Mouse (Mus musculus) hindbrain, embryonic 12.5 days (tissue): Measurements from ENCODE around the gene Mycl. TPM values are rescaled to one million over a fixed set of nuclear protein-coding genes. Genes with fewer than 3 reads are reported as not detected.

Experiments used
- ATAC-seq: fragments of 200-750 bp; cut with Nextera tagmentation; 2 replicates; pipeline ENCODE4 v1.8.0; 2017; ENCODE audit warnings: moderate TSS enrichment; ENCODE audit not compliant: low FRiP score
- H3K27ac ChIP-seq: fragments of 300-500 bp; sonication (generic); 2 replicates; pipeline ENCODE4 v1.5.1; 2016; ENCODE audit warnings: mild to moderate bottlenecking
- H3K27me3 ChIP-seq: fragments of 300-500 bp; sonication (generic); 2 replicates; pipeline ENCODE4 v1.6.1; 2016; ENCODE audit warnings: mild to moderate bottlenecking
- H3K36me3 ChIP-seq: fragments of 300-500 bp; sonication (generic); 2 replicates; pipeline ENCODE4 v1.6.1; 2016; ENCODE audit warnings: mild to moderate bottlenecking
- H3K4me1 ChIP-seq: fragments of 300-500 bp; sonication (generic); 2 replicates; pipeline ENCODE4 v1.6.1; 2016
- H3K4me2 ChIP-seq: fragments of 300-500 bp; sonication (generic); replicated peaks from 2 replicates; pipeline ENCODE4 v1.6.1; 2016; ENCODE audit warnings: mild to moderate bottlenecking
- H3K4me3 ChIP-seq: fragments of 300-500 bp; sonication (generic); 2 replicates; pipeline ENCODE4 v1.5.1; 2016; ENCODE audit warnings: mild to moderate bottlenecking
- H3K9ac ChIP-seq: fragments of 300-500 bp; sonication (generic); 2 replicates; pipeline ENCODE4 v1.6.1; 2016; ENCODE audit warnings: mild to moderate bottlenecking, moderate library complexity
- H3K9me3 ChIP-seq: fragments of 300-500 bp; sonication (generic); replicated peaks from 2 replicates; pipeline ENCODE4 v1.6.1; 2016; ENCODE audit warnings: mild to moderate bottlenecking
- WGBS: fragments of 180-500 bp; shearing (Covaris S2); methylation state at CpG from one replicate; pipeline ENCODE4 v1.1.7; 2016; 5-methylcytosine and 5-hydroxymethylcytosine counted together
- polyA plus RNA-seq: library from polyadenylated mRNA; unstranded; fragments of >200 nt; fragmentation: Nextera tagmentation; extraction: Ambion mirVana; gene quantifications from 2 replicates; pipeline ENCODE4 v1.2.1, GENCODE M21; 2016

The Mycl gene
- polyA plus RNA-seq, 1 experiment from 2014 or later, result 103 TPM

GRCm38 (mm10) chr4:122962751-122963150, 32.7 kb upstream of the Mycl start:
- H3K4me2 ChIP-seq, result 0 out of 2 replicates have a peak overlapping the region, but pooled peaks have one; percentile 4
- peaks cover 2% of the 10 kb centered on the region for H3K36me3 ChIP-seq
- H3K4me1 ChIP-seq, result peaks cover 38% of the 10 kb centered on the region
- H3K4me3 ChIP-seq, result no peak overlapping the region
- WGBS, result 24% methylated on average over 8 of the region's 8 CpGs
- ATAC-seq, result peak; percentile 46; the same call in 1 of the 2 replicates
- H3K9me3 ChIP-seq, result no peaks in the 10 kb centered on the region
- peak overlapping the region; percentile 67 for H3K27ac ChIP-seq
- H3K27me3 ChIP-seq, result no peaks in the 10 kb centered on the region
- no peak overlapping the region for H3K9ac ChIP-seq

GRCm38 (mm10) chr4:122968106-122968505, 27.3 kb upstream of the Mycl start:
- Histone ChIP-seq H3K4me1 (peaks cover under 1% of the 10 kb centered on the region; the same call in 1 of the 2 replicates), H3K9ac (no peak overlapping the region), H3K4me2 (no peak overlapping the region), H3K36me3 (no peaks in the 10 kb centered on the region), H3K27ac (no peak overlapping the region), H3K27me3 (no peaks in the 10 kb centered on the region; the same call in 1 of the 2 replicates), H3K9me3 (no peaks in the 10 kb centered on the region), H3K4me3 (no peak overlapping the region)
- WGBS, result 81% methylated on average over 4 of the region's 4 CpGs
- ATAC-seq, result no peak

- Histone ChIP-seq H3K4me1 (no peaks in the 10 kb centered on the region), H3K9ac (no peak overlapping the region), H3K27ac (no peak overlapping the region), H3K4me2 (no peak overlapping the region), H3K27me3 (no peaks in the 10 kb centered on the region; the same call in 1 of the 2 replicates), H3K9me3 (no peaks in the 10 kb centered on the region), H3K36me3 (no peaks in the 10 kb centered on the region), H3K4me3 (no peak overlapping the region)
- 87% methylated on average over 4 of the region's 4 CpGs for WGBS
- no peak for ATAC-seq
These were observed 24.3 kb upstream of the Mycl start for GRCm38 (mm10) chr4:122971191-122971590.

GRCm38 (mm10) chr4:122971646-122972045, 23.8 kb upstream of the Mycl start:
- H3K27me3 ChIP-seq, result no peaks in the 10 kb centered on the region; the same call in 1 of the 2 replicates
- no peak overlapping the region for H3K9ac ChIP-seq
- H3K9me3 ChIP-seq, result no peaks in the 10 kb centered on the region
- no peak overlapping the region for H3K4me2 ChIP-seq
- no peak overlapping the region for H3K4me3 ChIP-seq
- no peak overlapping the region for H3K27ac ChIP-seq
- ATAC-seq, result no peak
- 76% methylated on average over 4 of the region's 4 CpGs for WGBS
- no peaks in the 10 kb centered on the region for H3K4me1 ChIP-seq
- H3K36me3 ChIP-seq, result no peaks in the 10 kb centered on the region

GRCm38 (mm10) chr4:122972056-122972455, 23.4 kb upstream of the Mycl start:
- 73% methylated on average over 8 of the region's 8 CpGs for WGBS
- no peaks in the 10 kb centered on the region for H3K9me3 ChIP-seq
- no peaks in the 10 kb centered on the region for H3K36me3 ChIP-seq
- no peak overlapping the region for H3K4me2 ChIP-seq
- no peak overlapping the region for H3K27ac ChIP-seq
- H3K4me1 ChIP-seq, result no peaks in the 10 kb centered on the region
- no peak for ATAC-seq
- no peaks in the 10 kb centered on the region; the same call in 1 of the 2 replicates for H3K27me3 ChIP-seq
- no peak overlapping the region for H3K9ac ChIP-seq
- H3K4me3 ChIP-seq, result no peak overlapping the region

GRCm38 (mm10) chr4:122974976-122975520, 20.4 kb upstream of the Mycl start:
- Histone ChIP-seq H3K9me3 (no peaks in the 10 kb centered on the region), H3K36me3 (no peaks in the 10 kb centered on the region), H3K4me2 (no peak overlapping the region), H3K4me3 (no peak overlapping the region), H3K9ac (no peak overlapping the region), H3K27ac (no peak overlapping the region), H3K4me1 (no peaks in the 10 kb centered on the region), H3K27me3 (no peaks in the 10 kb centered on the region; the same call in 1 of the 2 replicates)
- no peak for ATAC-seq
- 84% methylated on average over 5 of the region's 5 CpGs for WGBS

- 84% methylated on average over 4 of the region's 4 CpGs for WGBS
- H3K9ac ChIP-seq, result no peak overlapping the region
- H3K36me3 ChIP-seq, result no peaks in the 10 kb centered on the region
- no peak overlapping the region for H3K27ac ChIP-seq
- no peak overlapping the region for H3K4me3 ChIP-seq
- no peaks in the 10 kb centered on the region for H3K4me1 ChIP-seq
- no peaks in the 10 kb centered on the region; the same call in 1 of the 2 replicates for H3K27me3 ChIP-seq
- no peak for ATAC-seq
- H3K9me3 ChIP-seq, result no peaks in the 10 kb centered on the region
- no peak overlapping the region for H3K4me2 ChIP-seq
These were observed 18.6 kb upstream of the Mycl start for GRCm38 (mm10) chr4:122976885-122977284.

- no peaks in the 10 kb centered on the region for H3K36me3 ChIP-seq
- H3K27ac ChIP-seq, result no peak overlapping the region
- 89% methylated on average over 2 of the region's 2 CpGs for WGBS
- H3K9ac ChIP-seq, result no peak overlapping the region
- no peak for ATAC-seq
- no peak overlapping the region for H3K4me2 ChIP-seq
- peaks cover 15% of the 10 kb centered on the region for H3K27me3 ChIP-seq
- no peaks in the 10 kb centered on the region for H3K9me3 ChIP-seq
- H3K4me3 ChIP-seq, result no peak overlapping the region
- 0 out of 2 replicates have a peak, but pooled peaks cover 6% of the 10 kb centered on the region for H3K4me1 ChIP-seq
These were observed 16.6 kb upstream of the Mycl start for GRCm38 (mm10) chr4:122978850-122979249.

GRCm38 (mm10) chr4:122979826-122980225, 15.6 kb upstream of the Mycl start:
- Histone ChIP-seq H3K27me3 (peaks cover 22% of the 10 kb centered on the region), H3K4me3 (no peak overlapping the region), H3K4me1 (0 out of 2 replicates have a peak, but pooled peaks cover 6% of the 10 kb centered on the region), H3K9ac (no peak overlapping the region), H3K9me3 (no peaks in the 10 kb centered on the region), H3K27ac (no peak overlapping the region), H3K4me2 (no peak overlapping the region), H3K36me3 (no peaks in the 10 kb centered on the region)
- ATAC-seq, result no peak
- 84% methylated on average over 3 of the region's 3 CpGs for WGBS

GRCm38 (mm10) chr4:122980684-122981083, 14.8 kb upstream of the Mycl start:
- Histone ChIP-seq H3K4me3 (no peak overlapping the region), H3K4me1 (0 out of 2 replicates have a peak, but pooled peaks cover 6% of the 10 kb centered on the region), H3K27ac (no peak overlapping the region), H3K27me3 (peaks cover 22% of the 10 kb centered on the region), H3K36me3 (no peaks in the 10 kb centered on the region), H3K4me2 (no peak overlapping the region), H3K9me3 (no peaks in the 10 kb centered on the region), H3K9ac (no peak overlapping the region)
- no peak for ATAC-seq
- WGBS, result 87% methylated on average over 2 of the region's 2 CpGs

- H3K4me2 ChIP-seq, result no peak overlapping the region
- peaks cover 22% of the 10 kb centered on the region for H3K27me3 ChIP-seq
- no peaks in the 10 kb centered on the region for H3K9me3 ChIP-seq
- WGBS, result 88% methylated on average over 7 of the region's 7 CpGs
- H3K36me3 ChIP-seq, result no peaks in the 10 kb centered on the region
- no peak for ATAC-seq
- 0 out of 2 replicates have a peak, but pooled peaks cover 6% of the 10 kb centered on the region for H3K4me1 ChIP-seq
- no peak overlapping the region for H3K9ac ChIP-seq
- H3K4me3 ChIP-seq, result no peak overlapping the region
- H3K27ac ChIP-seq, result no peak overlapping the region
These were observed 14.2 kb upstream of the Mycl start for GRCm38 (mm10) chr4:122981238-122981637.

GRCm38 (mm10) chr4:122981930-122982329, 13.5 kb upstream of the Mycl start:
- Histone ChIP-seq H3K27me3 (peaks cover 22% of the 10 kb centered on the region), H3K4me2 (no peak overlapping the region), H3K4me3 (no peak overlapping the region), H3K4me1 (0 out of 2 replicates have a peak, but pooled peaks cover 6% of the 10 kb centered on the region), H3K9ac (no peak overlapping the region), H3K36me3 (no peaks in the 10 kb centered on the region), H3K27ac (no peak overlapping the region), H3K9me3 (no peaks in the 10 kb centered on the region)
- no peak for ATAC-seq
- WGBS, result 26% methylated on average over 3 of the region's 3 CpGs

GRCm38 (mm10) chr4:122982537-122982936, 12.9 kb upstream of the Mycl start:
- Histone ChIP-seq H3K9ac (no peak overlapping the region), H3K27ac (no peak overlapping the region), H3K9me3 (no peaks in the 10 kb centered on the region), H3K4me1 (0 out of 2 replicates have a peak, but pooled peaks cover 6% of the 10 kb centered on the region), H3K4me2 (no peak overlapping the region), H3K36me3 (no peaks in the 10 kb centered on the region), H3K4me3 (no peak overlapping the region), H3K27me3 (peaks cover 22% of the 10 kb centered on the region)
- WGBS, result 73% methylated on average over 3 of the region's 3 CpGs
- ATAC-seq, result no peak
